Mouse (Mus musculus) spleen, adult 2 months (tissue): ENCODE measurements around the gene Tln1.

ENCODE experiments used
- CTCF ChIP-seq: fragments of 200-500 bp; IDR thresholded peaks from 2 replicates; pipeline ENCODE4 v1.5.1; 2011; ENCODE audit warnings: mild to moderate bottlenecking, inconsistent platforms; ENCODE audit not compliant: insufficient read depth, insufficient read length, insufficient replicate concordance; ENCODE audit errors: extremely low read depth
- POLR2A ChIP-seq: fragments of 200-500 bp; IDR thresholded peaks from 2 replicates; pipeline ENCODE4 v1.6.1; 2011; ENCODE audit warnings: low read depth, low read length, inconsistent platforms

DNA sequence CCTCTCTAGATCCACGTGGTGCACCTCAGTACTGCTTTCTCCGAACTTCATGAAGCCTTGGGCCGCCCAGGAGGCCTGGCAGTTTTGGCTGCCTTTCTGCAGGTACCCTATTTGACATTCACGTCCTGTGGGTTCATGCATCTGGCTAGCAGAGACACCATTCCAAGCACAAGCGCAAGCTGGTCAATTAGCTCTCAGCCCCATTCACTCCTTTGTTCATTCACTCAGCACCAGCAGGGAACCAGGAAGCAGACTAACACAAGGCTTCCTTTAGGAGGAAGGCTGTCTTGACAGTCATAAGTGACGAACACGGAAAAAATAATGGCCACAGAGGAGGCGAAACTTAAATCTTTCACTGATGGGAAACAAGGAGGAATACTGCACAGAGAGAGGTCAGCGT is 53.4 kb downstream of the Tln1 start:
- TF ChIP-seq CTCF: no peak
- no peak for TF ChIP-seq POLR2A
